Mouse (Mus musculus) olfactory bulb, adult 2 months (tissue): ENCODE data around the gene Lrrtm4.

Source experiments
- CTCF ChIP-seq: fragments of 200-500 bp; IDR thresholded peaks from 2 replicates; pipeline ENCODE4 v1.5.1; 2012; ENCODE audit warnings: low read depth, mild to moderate bottlenecking, low read length, moderate library complexity; ENCODE audit not compliant: insufficient read depth
- POLR2A ChIP-seq: fragments of 200-500 bp; IDR thresholded peaks from 2 replicates; pipeline ENCODE4 v1.6.1; 2012; ENCODE audit warnings: mild to moderate bottlenecking, low read depth, low read length, moderate library complexity; ENCODE audit not compliant: insufficient read depth

DNA sequence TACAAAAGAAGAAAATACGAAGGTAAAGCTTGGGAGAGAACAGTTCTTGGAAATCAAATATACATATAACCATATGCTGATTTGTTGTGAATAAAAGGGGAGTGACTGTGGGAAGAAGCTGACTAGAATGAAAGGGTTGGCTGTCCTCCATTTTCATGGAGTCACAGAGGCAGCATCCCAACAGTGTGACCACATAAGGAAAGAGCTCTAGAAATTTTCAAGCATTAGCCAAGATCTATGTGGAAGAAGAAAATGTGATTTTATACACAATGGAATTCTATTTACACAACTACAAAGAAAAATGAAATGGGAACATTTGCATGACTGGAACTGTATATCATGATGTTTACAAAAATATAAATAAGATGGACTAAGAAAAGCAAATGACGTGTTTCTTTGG is 821.1 kb downstream of the Lrrtm4 start:
- TF ChIP-seq CTCF (no peak), POLR2A (no peak)
